Mouse (Mus musculus) embryonic facial prominence, embryonic 15.5 days (tissue): ENCODE data around the gene Zfp37. TPM values are rescaled to one million over a fixed set of nuclear protein-coding genes. Genes with fewer than 3 reads are reported as not detected.

ENCODE experiments used
- polyA plus RNA-seq: library from polyadenylated mRNA; unstranded; fragments of >200 nt; fragmentation: Nextera tagmentation; extraction: Ambion mirVana; gene quantifications from 2 replicates; pipeline ENCODE4 v1.2.1, GENCODE M21; 2015

Gene Zfp37
- polyA plus RNA-seq, 1 experiment from 2014 or later, result 10.8 TPM

Other genes starting within 250 kb of the Zfp37 start
- gene Mup20, start 176.9 kb downstream of the Zfp37 start, polyA plus RNA-seq, result not detected in 2 replicates
- not detected in 2 replicates for gene Mup3, start 143.7 kb downstream of the Zfp37 start, polyA plus RNA-seq
- gene Mup21, start 80.2 kb downstream of the Zfp37 start, polyA plus RNA-seq, result not detected in 2 replicates
- 38.9 and 39.3 TPM in 2 replicates for gene Slc31a2, start 31.5 kb upstream of the Zfp37 start, polyA plus RNA-seq
- 27.6 and 28.3 TPM in 2 replicates for gene Fkbp15, start 129.5 kb upstream of the Zfp37 start, polyA plus RNA-seq
- gene Slc31a1, start 129.7 kb upstream of the Zfp37 start, polyA plus RNA-seq, result 49.3 and 53.2 TPM in 2 replicates
- gene Cdc26, start 177.6 kb upstream of the Zfp37 start, polyA plus RNA-seq, result 149 and 153 TPM in 2 replicates
- 19.2 and 19.6 TPM in 2 replicates for gene Prpf4, start 177.8 kb upstream of the Zfp37 start, polyA plus RNA-seq
- gene Rnf183, start 204.2 kb upstream of the Zfp37 start, polyA plus RNA-seq, result 0.41 TPM in 1 of 2 replicates, not detected in the other
- gene Wdr31, start 239.8 kb upstream of the Zfp37 start, polyA plus RNA-seq, result 7.3 and 11.2 TPM in 2 replicates
- 14.5 and 16.3 TPM in 2 replicates for gene Bspry, start 249.0 kb upstream of the Zfp37 start, polyA plus RNA-seq